Mouse (Mus musculus): ENCODE measurements around the gene Fam171a1. TPM values are rescaled to one million over a fixed set of nuclear protein-coding genes. Genes with fewer than 3 reads are reported as not detected.
A peak's percentile ranks its signal among the peaks of the same experiment; 100 is the strongest.
"Not testable (repeated sequence)": the region's sequence is repeated elsewhere in the genome, so short reads cannot be mapped to it uniquely, and the experiment has no call there.

Fam171a1 gene
- polyA plus RNA-seq, 1 experiment: 41.3 TPM

DNA sequence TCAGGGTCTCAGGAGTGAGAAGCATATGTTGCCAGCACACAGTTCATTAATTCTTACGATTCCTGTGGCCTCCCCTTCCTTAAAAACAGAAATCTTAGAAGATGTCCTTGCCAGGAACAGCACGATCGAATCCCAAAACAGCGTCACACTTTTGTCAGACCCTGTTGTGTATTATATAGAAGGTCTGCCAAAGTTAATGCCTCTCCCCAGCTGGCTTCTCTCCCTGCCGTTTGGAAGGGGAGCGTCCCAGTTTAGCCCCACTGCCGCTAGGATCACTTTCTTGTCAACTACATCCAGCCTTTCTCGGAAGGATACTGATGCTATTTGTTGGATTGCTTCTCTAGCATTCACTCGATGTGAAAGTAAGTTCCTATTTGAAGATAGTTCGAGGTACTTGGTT, 102.6 kb downstream of the Fam171a1 start:
- H3K4me1 ChIP-seq (ENCODE audit: control insufficient read depth, insufficient read depth, low read length): peaks cover 11% of the 10 kb centered on the region
- H3K4me3 ChIP-seq (ENCODE audit: insufficient read depth, low read length): no peak overlapping the region
- TF ChIP-seq CTCF (IDR thresholded peaks at IDR 0.05; ENCODE audit: extremely low read depth, insufficient read depth, low read length) (no peak), POLR2A (IDR thresholded peaks at IDR 0.05; ENCODE audit: extremely low read depth, insufficient read depth, low read length) (no peak)
- no peak overlapping the region for H3K27ac ChIP-seq (ENCODE audit: insufficient read depth, low read length)

GRCm38 (mm10) chr2:3217577-3217976, 103.6 kb downstream of the Fam171a1 start:
- peak overlapping the region; percentile 27; the same call in 1 of the 2 replicates for H3K27ac ChIP-seq (ENCODE audit: insufficient read depth, low read length)
- H3K4me3 ChIP-seq (ENCODE audit: insufficient read depth, low read length): not testable (repeated sequence)
- peaks cover 11% of the 10 kb centered on the region for H3K4me1 ChIP-seq (ENCODE audit: control insufficient read depth, insufficient read depth, low read length)

DNA sequence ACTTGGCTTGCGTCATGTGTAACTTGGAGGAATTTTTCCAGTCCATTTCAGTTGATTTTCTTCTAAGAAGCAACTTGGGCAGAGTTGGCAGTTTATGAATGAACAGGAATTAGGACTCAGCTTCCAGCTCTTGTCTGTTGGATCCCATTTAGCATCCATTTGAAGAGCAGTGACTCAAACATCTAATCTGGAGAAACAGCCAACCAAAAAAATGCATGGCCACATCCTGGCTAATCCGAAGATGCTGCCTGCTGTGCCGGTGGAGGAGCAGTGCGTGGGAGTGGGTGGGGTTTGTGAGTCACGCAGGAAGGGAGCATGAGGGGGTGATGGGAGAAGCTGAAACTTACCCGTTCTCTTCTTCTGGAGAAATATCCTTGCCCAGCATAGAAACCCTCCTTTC, 104.2 kb downstream of the Fam171a1 start:
- Histone ChIP-seq H3K4me3 (ENCODE audit: insufficient read depth, low read length) (no peak overlapping the region), H3K4me1 (ENCODE audit: control insufficient read depth, insufficient read depth, low read length) (peaks cover 11% of the 10 kb centered on the region), H3K27ac (ENCODE audit: insufficient read depth, low read length) (peak overlapping the region; percentile 27; the same call in 1 of the 2 replicates)
- no peak for TF ChIP-seq POLR2A (IDR thresholded peaks at IDR 0.05; ENCODE audit: extremely low read depth, insufficient read depth, low read length)
- TF ChIP-seq CTCF (IDR thresholded peaks at IDR 0.05; ENCODE audit: extremely low read depth, insufficient read depth, low read length): no peak

DNA sequence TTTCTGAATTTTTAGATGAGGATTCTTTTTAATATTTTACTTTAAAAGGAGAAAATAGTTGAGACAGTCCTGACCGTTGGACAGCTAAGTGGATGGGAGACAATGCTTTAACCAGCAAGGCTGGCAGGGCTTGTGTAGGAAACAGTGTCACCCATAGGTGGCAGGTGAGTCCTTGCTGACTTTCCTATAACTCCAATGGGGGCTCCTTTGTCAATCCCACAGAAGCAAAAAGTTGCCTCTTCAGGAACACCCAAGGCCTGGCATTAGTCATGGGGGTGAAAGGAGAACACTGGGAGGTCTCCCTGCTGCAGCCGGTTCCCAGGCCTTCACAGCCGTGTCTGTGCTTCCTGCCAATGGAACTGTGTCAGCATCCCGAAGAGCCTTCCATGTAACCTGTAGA, 114.5 kb downstream of the Fam171a1 start:
- H3K4me1 ChIP-seq (ENCODE audit: control insufficient read depth, insufficient read depth, low read length): no peaks in the 10 kb centered on the region
- no peak overlapping the region for H3K27ac ChIP-seq (ENCODE audit: insufficient read depth, low read length)
- no peak overlapping the region for H3K4me3 ChIP-seq (ENCODE audit: insufficient read depth, low read length)
- TF ChIP-seq POLR2A (IDR thresholded peaks at IDR 0.05; ENCODE audit: extremely low read depth, insufficient read depth, low read length): no peak
- peak; percentile 35 for TF ChIP-seq CTCF (IDR thresholded peaks at IDR 0.05; ENCODE audit: extremely low read depth, insufficient read depth, low read length)

DNA sequence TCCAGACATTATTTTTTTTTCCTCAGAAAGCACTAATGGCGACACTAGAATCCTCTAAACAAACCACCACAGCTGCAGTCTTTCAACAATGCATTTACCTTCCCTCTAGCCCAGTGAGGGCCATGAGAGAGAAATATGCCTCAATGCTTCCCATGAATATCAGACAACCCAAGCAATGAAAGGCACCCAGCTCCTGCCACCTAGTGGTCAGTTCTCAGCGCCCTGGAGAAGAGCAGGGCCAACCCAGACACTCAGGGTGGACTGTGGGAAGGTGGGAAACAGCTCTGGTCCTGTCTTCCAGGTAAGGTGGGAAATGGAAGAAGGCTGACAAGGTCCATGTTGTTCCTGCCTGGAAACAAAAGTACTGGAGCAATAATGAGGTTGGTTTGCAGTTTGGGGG, 115.0 kb downstream of the Fam171a1 start:
- H3K4me3 ChIP-seq (ENCODE audit: insufficient read depth, low read length): no peak overlapping the region
- no peaks in the 10 kb centered on the region for H3K4me1 ChIP-seq (ENCODE audit: control insufficient read depth, insufficient read depth, low read length)
- TF ChIP-seq CTCF (IDR thresholded peaks at IDR 0.05; ENCODE audit: extremely low read depth, insufficient read depth, low read length) (peak; percentile 83), POLR2A (IDR thresholded peaks at IDR 0.05; ENCODE audit: extremely low read depth, insufficient read depth, low read length) (no peak)
- H3K27ac ChIP-seq (ENCODE audit: insufficient read depth, low read length): no peak overlapping the region

- no peak overlapping the region for H3K27ac ChIP-seq (ENCODE audit: insufficient read depth, low read length)
- H3K4me1 ChIP-seq (ENCODE audit: control insufficient read depth, insufficient read depth, low read length): no peaks in the 10 kb centered on the region
- no peak for TF ChIP-seq CTCF (IDR thresholded peaks at IDR 0.05; ENCODE audit: extremely low read depth, insufficient read depth, low read length)
- no peak for TF ChIP-seq POLR2A (IDR thresholded peaks at IDR 0.05; ENCODE audit: extremely low read depth, insufficient read depth, low read length)
- no peak overlapping the region for H3K4me3 ChIP-seq (ENCODE audit: insufficient read depth, low read length)
Measured at GRCm38 (mm10) chr2:3239255-3239654, 125.2 kb downstream of the Fam171a1 start.

- TF ChIP-seq CTCF (IDR thresholded peaks at IDR 0.05; ENCODE audit: extremely low read depth, insufficient read depth, low read length): no peak
- TF ChIP-seq POLR2A (IDR thresholded peaks at IDR 0.05; ENCODE audit: extremely low read depth, insufficient read depth, low read length): no peak
- no peak overlapping the region for H3K27ac ChIP-seq (ENCODE audit: insufficient read depth, low read length)
- no peak overlapping the region for H3K4me3 ChIP-seq (ENCODE audit: insufficient read depth, low read length)
- no peaks in the 10 kb centered on the region for H3K4me1 ChIP-seq (ENCODE audit: control insufficient read depth, insufficient read depth, low read length)
Measured at GRCm38 (mm10) chr2:3244251-3244650, 130.2 kb downstream of the Fam171a1 start.

- no peak for TF ChIP-seq CTCF (IDR thresholded peaks at IDR 0.05; ENCODE audit: extremely low read depth, insufficient read depth, low read length)
- no peak for TF ChIP-seq POLR2A (IDR thresholded peaks at IDR 0.05; ENCODE audit: extremely low read depth, insufficient read depth, low read length)
- H3K4me3 ChIP-seq (ENCODE audit: insufficient read depth, low read length): no peak overlapping the region
- no peak overlapping the region for H3K27ac ChIP-seq (ENCODE audit: insufficient read depth, low read length)
- no peaks in the 10 kb centered on the region for H3K4me1 ChIP-seq (ENCODE audit: control insufficient read depth, insufficient read depth, low read length)
Measured at GRCm38 (mm10) chr2:3251309-3251708, 137.3 kb downstream of the Fam171a1 start.

DNA sequence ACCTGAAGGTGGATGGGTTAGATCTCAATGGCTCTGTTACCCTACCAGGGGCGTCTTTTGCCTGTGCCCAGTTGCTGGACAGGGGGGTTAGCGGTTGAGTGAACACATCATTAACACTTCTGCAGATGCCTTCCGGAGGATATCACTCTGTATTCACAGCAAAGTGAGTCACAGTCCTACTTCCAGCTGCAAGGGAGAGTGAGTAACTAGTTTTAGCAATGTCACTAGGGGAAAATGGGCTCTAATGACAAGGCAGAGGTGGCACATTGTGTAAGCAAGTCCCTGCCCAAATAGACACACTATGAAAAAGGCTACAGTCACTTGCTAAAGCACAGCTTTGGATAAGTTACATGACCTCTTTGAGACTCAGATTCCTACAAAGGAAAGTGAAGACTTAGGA, 152.4 kb downstream of the Fam171a1 start:
- Histone ChIP-seq H3K4me1 (ENCODE audit: control insufficient read depth, insufficient read depth, low read length) (no peaks in the 10 kb centered on the region), H3K27ac (ENCODE audit: insufficient read depth, low read length) (no peak overlapping the region), H3K4me3 (ENCODE audit: insufficient read depth, low read length) (no peak overlapping the region)
- TF ChIP-seq CTCF (IDR thresholded peaks at IDR 0.05; ENCODE audit: extremely low read depth, insufficient read depth, low read length) (no peak), POLR2A (IDR thresholded peaks at IDR 0.05; ENCODE audit: extremely low read depth, insufficient read depth, low read length) (no peak)

GRCm38 (mm10) chr2:3267879-3268278, 153.9 kb downstream of the Fam171a1 start:
- H3K4me3 ChIP-seq (ENCODE audit: insufficient read depth, low read length): no peak overlapping the region
- no peak overlapping the region for H3K27ac ChIP-seq (ENCODE audit: insufficient read depth, low read length)
- no peaks in the 10 kb centered on the region for H3K4me1 ChIP-seq (ENCODE audit: control insufficient read depth, insufficient read depth, low read length)
- TF ChIP-seq CTCF (IDR thresholded peaks at IDR 0.05; ENCODE audit: extremely low read depth, insufficient read depth, low read length) (no peak), POLR2A (IDR thresholded peaks at IDR 0.05; ENCODE audit: extremely low read depth, insufficient read depth, low read length) (no peak)

DNA sequence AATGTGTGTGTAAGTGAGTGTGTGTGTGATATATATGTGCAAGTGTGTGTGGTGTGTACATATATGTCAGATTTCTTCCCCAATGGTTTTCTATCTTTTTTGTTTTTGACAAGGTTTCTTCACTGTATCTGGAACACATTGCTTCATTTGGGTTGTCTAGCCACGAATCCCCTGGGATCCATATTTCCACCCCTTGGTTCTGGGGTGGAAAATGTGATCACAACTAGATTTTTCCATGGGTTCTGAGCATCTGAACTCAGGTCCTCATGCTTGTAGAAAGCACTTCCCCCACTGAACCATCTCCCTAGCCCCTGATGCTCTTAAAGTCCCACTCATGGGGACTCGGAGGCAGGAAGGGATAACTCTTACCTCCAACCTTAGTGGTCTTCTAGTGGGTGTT, 159.3 kb downstream of the Fam171a1 start:
- no peak overlapping the region for H3K4me3 ChIP-seq (ENCODE audit: insufficient read depth, low read length)
- H3K4me1 ChIP-seq (ENCODE audit: control insufficient read depth, insufficient read depth, low read length): no peaks in the 10 kb centered on the region
- H3K27ac ChIP-seq (ENCODE audit: insufficient read depth, low read length): no peak overlapping the region
- TF ChIP-seq CTCF (IDR thresholded peaks at IDR 0.05; ENCODE audit: extremely low read depth, insufficient read depth, low read length): no peak
